Mouse (Mus musculus) cortical plate, adult 2 months (tissue): ENCODE results near the gene Lpp.

ENCODE experiments used
- CTCF ChIP-seq: fragments of 200-500 bp; IDR thresholded peaks from 2 replicates; pipeline ENCODE4 v1.5.1; 2011; ENCODE audit warnings: mild to moderate bottlenecking, control low read depth, low read length; ENCODE audit not compliant: insufficient read depth; ENCODE audit errors: extremely low read depth
- POLR2A ChIP-seq: fragments of 200-500 bp; IDR thresholded peaks from 2 replicates; pipeline ENCODE4 v1.6.1; 2011; ENCODE audit warnings: mild to moderate bottlenecking, low read length, control low read depth; ENCODE audit not compliant: insufficient read depth; ENCODE audit errors: extremely low read depth

- no peak for TF ChIP-seq CTCF
- no peak for TF ChIP-seq POLR2A
These were observed 184.5 kb downstream of the Lpp start for GRCm38 (mm10) chr16:24577798-24578197.
